Mouse (Mus musculus) CD8-positive naive resting alpha-beta T cell, adult 2 months (primary cell): ENCODE data around the gene Slc43a3.
"Not testable (repeated sequence)": the region's sequence is repeated elsewhere in the genome, so short reads cannot be mapped to it uniquely, and the experiment has no call there.

Experiments
- DNase-seq, 2 experiments: peaks; one replicate each; pipeline ENCODE4 v3.0.0; 2022; ENCODE audit warnings: low read depth in 2 of 2, low spot score in 2 of 2

The Slc43a3 gene

GRCm38 (mm10) chr2:84936474-84937429 lies at the start of gene Slc43a3:
TSS of gene Slc43a3 (plus strand) at chr2:84936579.
- peak; percentile 9 to 22 for DNase-seq

DNA sequence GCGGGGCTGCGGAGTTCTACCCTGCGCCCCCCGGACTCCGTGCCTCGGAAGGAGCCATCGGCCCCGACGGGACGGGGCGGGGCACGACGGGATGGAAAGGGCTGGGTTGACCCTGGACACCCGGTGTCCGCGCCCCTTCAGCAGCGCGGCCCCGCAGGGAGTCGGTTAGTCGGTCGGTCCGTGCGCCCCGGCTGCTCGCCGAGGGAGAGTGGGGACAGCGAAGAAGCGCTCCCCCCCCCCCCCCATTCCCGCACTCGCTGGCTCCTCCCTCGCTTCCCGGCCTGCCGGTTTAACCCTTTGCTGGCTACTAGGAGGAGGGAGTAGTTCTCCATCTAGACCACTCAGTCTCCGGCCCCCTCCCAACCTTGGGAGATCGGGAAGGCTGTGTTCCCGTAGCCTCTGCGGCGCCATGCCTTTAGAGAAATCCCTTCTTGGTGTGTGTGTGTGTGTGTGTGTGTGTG lies 49.5 kb upstream of the Slc43a3 start:
- no peak for DNase-seq

DNA sequence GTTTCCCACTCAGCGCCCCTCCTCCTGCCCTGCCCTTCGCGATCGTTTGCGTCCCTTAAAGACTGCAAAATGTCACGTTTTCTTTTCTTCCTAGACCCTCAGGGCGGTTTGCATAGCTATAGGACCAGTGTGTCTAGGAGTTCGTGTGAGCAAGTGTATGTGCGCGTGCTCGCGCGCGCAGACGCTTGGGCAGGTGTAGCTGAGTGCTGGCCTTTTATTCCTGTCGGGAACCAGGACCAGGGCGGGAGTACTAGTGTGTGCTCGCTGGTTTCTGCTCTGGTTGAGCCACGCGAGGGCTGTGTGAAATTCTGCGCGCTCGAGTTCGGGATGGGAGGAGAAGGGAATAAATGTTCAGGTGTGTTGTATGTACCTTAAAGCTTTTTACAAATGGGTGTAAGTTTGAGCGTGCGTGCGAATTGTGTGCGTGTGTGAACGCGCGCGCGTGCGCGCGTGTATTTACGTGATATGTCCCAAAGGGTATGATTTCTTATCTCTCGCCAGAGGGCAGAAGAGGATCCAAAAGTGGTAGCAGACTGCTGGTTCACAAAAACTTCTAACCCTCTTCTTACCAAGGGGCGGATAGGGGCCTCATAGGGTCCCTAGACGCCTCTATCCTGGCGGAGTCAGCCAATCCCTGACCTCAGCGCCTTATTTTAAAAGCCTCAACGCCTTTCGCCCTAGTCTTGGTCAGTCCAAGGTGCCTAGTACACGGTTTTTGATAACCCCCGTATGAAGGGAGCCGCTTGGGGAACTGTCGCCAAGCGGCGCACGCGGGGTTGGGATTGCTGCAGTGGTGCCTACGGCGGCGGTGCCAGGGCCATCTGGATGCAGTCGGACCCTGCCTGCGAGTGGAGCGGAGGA lies 48.7 kb upstream of the Slc43a3 start:
- peak in 1 of 2 experiments; percentile 34 for DNase-seq

GRCm38 (mm10) chr2:84888657-84889315 lies 47.6 kb upstream of the Slc43a3 start:
- peak; percentile 47 to 61 for DNase-seq

GRCm38 (mm10) chr2:84889316-84890044 lies 46.9 kb upstream of the Slc43a3 start:
- no peak for DNase-seq

GRCm38 (mm10) chr2:84890045-84890340 lies 46.4 kb upstream of the Slc43a3 start:
- DNase-seq, result peak; percentile 48 to 64

GRCm38 (mm10) chr2:84893359-84893758 lies 43.0 kb upstream of the Slc43a3 start:
- DNase-seq, result no peak

DNA sequence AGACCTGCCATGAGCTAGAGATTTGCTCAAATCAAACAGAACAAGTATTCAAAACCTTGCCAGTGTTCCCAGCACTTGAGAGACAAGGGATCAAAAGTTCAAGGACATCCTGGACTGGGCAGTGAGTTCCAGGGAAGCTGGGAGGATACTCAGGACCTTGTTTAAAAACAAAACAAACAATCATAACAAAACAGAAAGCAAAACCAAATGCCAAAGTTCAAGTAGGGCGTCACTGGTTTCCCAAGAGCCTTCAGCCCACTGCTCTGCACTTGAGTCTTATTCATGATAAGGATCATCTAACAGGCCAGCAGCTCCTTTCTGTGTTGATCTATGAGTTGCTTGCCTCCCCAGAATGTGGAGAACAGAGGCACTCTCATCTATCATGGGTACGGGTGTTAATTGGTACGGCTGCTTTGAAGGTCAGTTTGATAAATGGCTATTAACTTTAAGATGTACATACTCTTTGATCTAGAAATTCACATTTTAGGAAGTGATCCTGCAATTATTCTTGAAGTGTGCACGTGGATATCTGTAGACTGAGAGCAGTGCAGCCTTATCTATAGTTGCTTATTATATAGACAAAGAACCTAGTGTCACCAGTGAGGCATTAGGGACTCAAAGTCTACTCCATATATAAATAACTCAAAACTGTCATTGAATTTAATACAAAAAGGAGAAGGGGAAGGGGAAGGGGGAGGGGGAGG lies 40.7 kb upstream of the Slc43a3 start:
- no peak for DNase-seq

GRCm38 (mm10) chr2:84896686-84897085 lies 39.7 kb upstream of the Slc43a3 start:
- DNase-seq, result not testable (repeated sequence)

GRCm38 (mm10) chr2:84912722-84913121 lies 23.7 kb upstream of the Slc43a3 start:
- DNase-seq, result no peak

- DNase-seq, result no peak
Measured at GRCm38 (mm10) chr2:84913881-84914280, 22.5 kb upstream of the Slc43a3 start.

- DNase-seq, result no peak
Measured at GRCm38 (mm10) chr2:84915330-84915729, 21.0 kb upstream of the Slc43a3 start.

GRCm38 (mm10) chr2:84916548-84917320 lies 19.6 kb upstream of the Slc43a3 start:
- no peak for DNase-seq

GRCm38 (mm10) chr2:84918188-84918587 lies 18.2 kb upstream of the Slc43a3 start:
- no peak for DNase-seq

DNA sequence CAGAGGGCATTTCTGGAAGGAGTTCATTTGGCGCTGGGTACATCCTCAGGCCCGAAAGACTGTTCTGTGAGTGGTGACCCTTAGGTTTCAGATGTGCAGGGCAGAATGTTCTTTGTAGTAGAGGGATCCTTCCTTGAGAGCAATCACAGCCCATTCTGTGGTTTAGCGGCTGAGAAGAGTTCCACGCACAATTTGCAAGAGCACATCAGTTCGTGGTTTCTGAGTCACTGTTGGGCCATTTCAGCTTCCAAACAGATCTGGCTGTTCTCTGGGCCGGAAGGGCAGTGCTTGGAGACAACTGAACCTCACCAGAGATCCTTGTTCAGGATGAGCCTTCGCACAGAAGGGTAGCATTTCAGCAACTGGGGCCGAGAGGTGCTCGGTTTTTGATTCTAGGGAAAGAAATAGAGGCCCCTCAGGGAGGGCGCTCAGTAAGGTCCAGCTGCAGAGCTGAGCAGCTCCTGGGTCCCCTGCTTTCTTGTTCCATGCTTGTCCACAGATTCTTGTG lies 16.7 kb upstream of the Slc43a3 start:
- no peak for DNase-seq

GRCm38 (mm10) chr2:84930186-84930585 lies 6.2 kb upstream of the Slc43a3 start:
- DNase-seq, result no peak

DNA sequence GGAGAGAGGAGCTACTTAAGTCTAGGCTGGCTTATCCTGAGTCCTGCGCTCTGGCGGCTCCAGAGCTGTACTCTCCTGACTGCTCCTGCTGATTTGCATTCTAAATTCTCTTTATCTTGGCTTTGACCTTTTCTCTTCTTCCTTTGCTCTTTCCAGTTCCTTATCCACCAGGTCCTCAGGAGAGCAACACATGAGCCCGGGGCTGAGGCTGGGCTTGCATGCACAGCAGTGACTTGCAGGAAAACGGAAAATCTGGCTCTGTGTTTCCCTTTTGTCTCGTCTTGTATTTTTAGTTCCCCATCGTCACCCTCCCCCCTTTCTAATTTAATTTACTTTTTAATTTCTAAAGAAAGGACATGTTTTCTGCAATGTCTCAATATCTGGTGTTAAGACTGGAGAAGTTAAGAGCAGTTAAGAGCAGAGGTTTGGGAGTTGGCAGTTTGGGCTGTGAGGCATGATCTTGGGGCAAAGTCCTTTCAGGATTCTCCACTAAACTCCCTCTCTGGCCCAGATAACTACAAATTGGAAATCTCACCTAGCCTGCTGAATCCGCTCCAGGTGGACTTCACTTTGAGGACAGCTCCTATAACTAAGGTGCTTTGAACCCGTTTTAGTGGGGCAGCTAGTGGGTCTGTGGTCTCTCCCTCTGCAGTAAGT lies 2.3 kb upstream of the Slc43a3 start:
- DNase-seq, result no peak

DNA sequence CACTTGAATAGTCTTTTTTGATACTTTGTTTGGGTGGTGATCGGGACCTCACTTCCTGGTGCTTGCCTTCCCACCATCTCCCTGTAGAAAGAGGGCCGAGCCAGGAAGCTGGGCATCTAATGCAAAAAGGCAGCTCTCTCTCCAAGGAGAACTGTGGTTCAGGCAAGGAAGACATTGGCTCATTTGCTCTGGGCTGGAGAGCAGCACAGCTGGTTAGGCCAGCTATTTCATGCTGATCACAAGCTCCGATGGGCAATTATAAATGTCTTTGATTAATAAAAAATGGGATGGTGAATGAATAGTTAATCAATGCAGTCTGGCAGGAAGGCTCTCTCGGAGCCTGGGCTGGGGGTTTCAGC lies 1.8 kb upstream of the Slc43a3 start:
- no peak for DNase-seq

DNA sequence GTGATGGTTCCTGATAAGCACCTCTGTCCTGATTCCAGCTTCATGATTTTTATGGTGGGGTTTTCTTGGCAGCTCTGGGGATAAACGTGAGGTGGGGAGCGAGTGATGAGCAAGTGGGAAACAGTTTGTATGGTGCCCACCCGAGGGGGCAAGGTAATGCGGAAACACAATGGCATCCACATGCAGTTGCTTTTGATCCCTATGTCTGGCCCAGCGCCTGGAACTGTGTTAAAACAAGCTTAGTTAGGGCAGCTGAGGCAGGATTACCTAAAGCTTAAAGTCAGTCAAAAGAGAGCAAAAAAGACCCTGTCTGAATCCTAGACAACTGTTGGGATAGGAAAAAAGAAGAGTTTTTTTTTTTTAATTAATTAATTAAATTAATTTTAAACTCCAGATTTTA lies 1.3 kb upstream of the Slc43a3 start:
- DNase-seq, result no peak
